In genomic region chr2:166712310-166712709, GRCm38 (mm10) we compare ENCODE assay signal across 8 mouse cellular contexts. TPM values are rescaled to one million over a fixed set of nuclear protein-coding genes. Genes with fewer than 3 reads are reported as not detected.
DNase-seq lines count a peak whose midpoint lies in the region; ATAC-seq and TF ChIP-seq lines count a peak whose summit lies in the region.

No protein-coding gene starts in this region.

- no peak for ATAC-seq in lung, postnatal 0 days
- no peak for ATAC-seq in embryonic facial prominence, embryonic 12.5 days (ENCODE audit: insufficient number of reproducible peaks, insufficient read depth, low FRiP score, low TSS enrichment)
- ATAC-seq in intestine, postnatal 0 days, result no peak
- ATAC-seq in neural tube, embryonic 15.5 days (ENCODE audit: low FRiP score), result no peak
- no peak for ATAC-seq in activated CD4-positive, CD25-positive, alpha-beta regulatory T cell, adult 4 months

- no peaks in the 10 kb centered on the region for H3K4me1 ChIP-seq in lung, postnatal 0 days (ENCODE audit: insufficient read depth, low read depth, low read length)
- peaks cover 30% of the 10 kb centered on the region for H3K4me1 ChIP-seq in embryonic facial prominence, embryonic 12.5 days
- H3K4me1 ChIP-seq in intestine, postnatal 0 days (replicated peaks; ENCODE audit: control insufficient read depth, insufficient read depth, low read length), result no peaks in the 10 kb centered on the region; the same call in 1 of the 2 replicates
- peaks cover 44% of the 10 kb centered on the region for H3K4me1 ChIP-seq in neural tube, embryonic 15.5 days

- TF ChIP-seq CTCF in lung, postnatal 0 days (IDR thresholded peaks at IDR 0.05), result no peak
- TF ChIP-seq CTCF in intestine, postnatal 0 days (IDR thresholded peaks at IDR 0.05; ENCODE audit: low read depth), result no peak

- no peaks in the 10 kb centered on the region for H3K36me3 ChIP-seq in lung, postnatal 0 days (ENCODE audit: insufficient read depth, low read length)
- H3K36me3 ChIP-seq in embryonic facial prominence, embryonic 12.5 days, result no peaks in the 10 kb centered on the region
- no peaks in the 10 kb centered on the region for H3K36me3 ChIP-seq in intestine, postnatal 0 days (ENCODE audit: control insufficient read depth, insufficient read depth)
- H3K36me3 ChIP-seq in neural tube, embryonic 15.5 days, result no peaks in the 10 kb centered on the region

- H3K9ac ChIP-seq in lung, postnatal 0 days (replicated peaks; ENCODE audit: low read depth), result no peak overlapping the region
- H3K9ac ChIP-seq in embryonic facial prominence, embryonic 12.5 days, result peak overlapping the region; percentile 74; the same call in 1 of the 2 replicates
- H3K9ac ChIP-seq in intestine, postnatal 0 days (ENCODE audit: low read depth, low read length), result 0 out of 2 replicates have a peak overlapping the region, but pooled peaks have one; percentile 70
- H3K9ac ChIP-seq in neural tube, embryonic 15.5 days (replicated peaks), result peak overlapping the region; percentile 69; the same call in 1 of the 2 replicates

- no peaks in the 10 kb centered on the region for H3K27me3 ChIP-seq in lung, postnatal 0 days (replicated peaks; ENCODE audit: insufficient read depth, low read length)
- H3K27me3 ChIP-seq in embryonic facial prominence, embryonic 12.5 days, result no peaks in the 10 kb centered on the region
- H3K27me3 ChIP-seq in intestine, postnatal 0 days (replicated peaks; ENCODE audit: control insufficient read depth, insufficient read depth, low read length), result peaks cover 9% of the 10 kb centered on the region; the same call in 1 of the 2 replicates
- no peaks in the 10 kb centered on the region for H3K27me3 ChIP-seq in neural tube, embryonic 15.5 days (replicated peaks)

- peak overlapping the region; percentile 68; the same call in 1 of the 2 replicates for H3K4me3 ChIP-seq in lung, postnatal 0 days (ENCODE audit: low read depth, low read length)
- H3K4me3 ChIP-seq in embryonic facial prominence, embryonic 12.5 days, result peak overlapping the region; percentile 75
- H3K4me3 ChIP-seq in intestine, postnatal 0 days (ENCODE audit: low read depth, low read length), result peak overlapping the region; percentile 75
- H3K4me3 ChIP-seq in neural tube, embryonic 15.5 days (replicated peaks), result peak overlapping the region; percentile 83

- peak overlapping the region; percentile 96 for H3K4me2 ChIP-seq in lung, postnatal 0 days (replicated peaks; ENCODE audit: low read depth, low read length)
- peak overlapping the region; percentile 78 for H3K4me2 ChIP-seq in embryonic facial prominence, embryonic 12.5 days (replicated peaks)
- H3K4me2 ChIP-seq in intestine, postnatal 0 days (replicated peaks; ENCODE audit: low read depth), result peak overlapping the region; percentile 97
- peak overlapping the region; percentile 90 for H3K4me2 ChIP-seq in neural tube, embryonic 15.5 days

- no peaks in the 10 kb centered on the region for H3K9me3 ChIP-seq in lung, postnatal 0 days (ENCODE audit: low read length)
- no peaks in the 10 kb centered on the region for H3K9me3 ChIP-seq in embryonic facial prominence, embryonic 12.5 days
- no peaks in the 10 kb centered on the region for H3K9me3 ChIP-seq in intestine, postnatal 0 days (ENCODE audit: control insufficient read depth)
- no peaks in the 10 kb centered on the region for H3K9me3 ChIP-seq in neural tube, embryonic 15.5 days (replicated peaks)

- DNase-seq in lung, postnatal 0 days (ENCODE audit: low spot score), result peak; percentile 39
- DNase-seq in lung, postnatal 25 days (ENCODE audit: low spot score), result no peak
- DNase-seq in testis, postnatal 10 days (ENCODE audit: low spot score), result no peak
- DNase-seq in kidney, adult 8-10 months, result no peak

- no peak for TF ChIP-seq EP300 in lung, postnatal 0 days (IDR thresholded peaks at IDR 0.05)

- H3K27ac ChIP-seq in lung, postnatal 0 days (ENCODE audit: low read length), result no peak overlapping the region
- peak overlapping the region; percentile 54 for H3K27ac ChIP-seq in embryonic facial prominence, embryonic 12.5 days
- H3K27ac ChIP-seq in intestine, postnatal 0 days (ENCODE audit: low read depth, low read length), result no peak overlapping the region
- H3K27ac ChIP-seq in neural tube, embryonic 15.5 days (replicated peaks), result peak overlapping the region; percentile 82

- whole genome bisulfite sequencing in lung, postnatal 0 days, result 1% methylated on average over 4 of the region's 4 CpGs
- 0% methylated on average over 4 of the region's 4 CpGs for WGBS in embryonic facial prominence, embryonic 12.5 days
- WGBS in intestine, postnatal 0 days, result 18% methylated on average over 4 of the region's 4 CpGs
- WGBS in neural tube, embryonic 15.5 days, result 0% methylated on average over 4 of the region's 4 CpGs

RNA-seq across cellular contexts. Expression of gene Prex1, which starts 1.3 kb away (rescaled TPM):
- polyA plus RNA-seq in lung, postnatal 0 days (2015; fragmentation: Nextera tagmentation; extraction: Ambion mirVana), result 6.9 and 7.5 TPM in 2 replicates
- 36.2 and 41.5 TPM in 2 replicates for polyA plus RNA-seq in embryonic facial prominence, embryonic 12.5 days (2016; fragmentation: Nextera tagmentation; extraction: Ambion mirVana)
- polyA plus RNA-seq in intestine, postnatal 0 days (2015; fragmentation: Nextera tagmentation; extraction: Ambion mirVana), result 4.0 TPM in 2 replicates
- polyA plus RNA-seq in neural tube, embryonic 15.5 days (2015; fragmentation: Nextera tagmentation; extraction: Ambion mirVana), result 22.0 and 24.9 TPM in 2 replicates
- 10 to 100 TPM; 34.5 to 45.2 TPM for polyA plus RNA-seq in activated CD4-positive, CD25-positive, alpha-beta regulatory T cell, adult 4 months (2017; shearing (Covaris generic))

Comparison
In these comparisons a context has a peak if more than half of its experiments do, and no peak if none do; other contexts are left out.
1. H3K27ac ChIP-seq: peak in embryonic facial prominence, embryonic 12.5 days (single experiment) and neural tube, embryonic 15.5 days (single experiment); none in lung, postnatal 0 days (single experiment) and intestine, postnatal 0 days (single experiment).
2. Peak in every context shown above with its lines, with median percentiles within 50 percentile points of each other: H3K4me2 ChIP-seq and H3K4me3 ChIP-seq.